Mouse (Mus musculus): ENCODE results near the gene Acox1. TPM values are rescaled to one million over a fixed set of nuclear protein-coding genes. Genes with fewer than 3 reads are reported as not detected.

Acox1 gene
- polyA plus RNA-seq, 1 experiment from 2014 or later = 21.8 TPM

DNA sequence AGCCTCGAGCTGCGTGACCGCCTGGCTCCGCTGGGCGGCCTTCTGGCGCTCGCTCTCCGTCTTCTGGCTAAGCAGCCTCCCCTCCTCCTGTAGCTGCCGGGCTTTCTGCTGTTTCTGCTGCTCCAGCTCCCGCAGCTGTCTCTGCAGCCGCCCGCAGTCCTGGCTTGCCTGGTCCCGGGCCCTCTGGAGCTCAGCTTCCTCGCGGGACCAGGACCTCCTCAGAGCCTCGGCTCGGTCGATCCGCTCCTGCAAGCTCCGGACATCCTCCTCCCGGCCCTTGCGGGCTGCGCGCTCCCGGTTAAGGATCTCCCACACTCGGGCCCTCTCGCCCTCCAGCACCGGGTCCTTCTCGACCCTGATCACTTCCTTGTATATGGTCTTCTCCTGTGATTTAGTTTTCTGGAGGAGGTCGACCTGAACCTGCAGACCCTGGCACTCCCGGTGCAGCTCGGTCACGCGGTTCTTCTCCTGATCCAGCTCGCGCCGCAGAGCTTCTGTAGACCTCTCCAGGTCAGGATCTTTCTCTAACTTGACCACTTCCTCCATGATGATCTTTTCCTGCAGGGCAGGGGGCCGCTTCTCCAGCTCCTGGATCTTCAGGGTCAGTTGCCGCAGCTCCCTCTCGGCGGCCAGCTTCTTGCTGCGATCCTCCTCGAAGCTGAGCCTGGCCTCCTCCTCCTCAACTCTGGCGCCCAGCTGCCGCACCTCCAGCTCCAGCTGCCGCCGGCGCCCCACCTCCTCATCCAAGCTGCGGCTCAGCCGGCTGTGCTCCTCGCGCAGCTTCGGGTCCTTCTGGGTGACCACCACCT, 23.3 kb upstream of the Acox1 start:
- H3K4me1 ChIP-seq (replicated peaks) = peaks cover 40% of the 10 kb centered on the region
- H3K27me3 ChIP-seq (ENCODE audit: insufficient read depth, poor library complexity, severe bottlenecking) = peaks cover 58% of the 10 kb centered on the region
- H3K36me3 ChIP-seq = no peaks in the 10 kb centered on the region
- H3K9me3 ChIP-seq = peaks cover 15% of the 10 kb centered on the region
- H3K4me3 ChIP-seq = peak overlapping the region; percentile 51
- DNase-seq (ENCODE audit: low spot score) = peak; percentile 57
- H3K27ac ChIP-seq = peak overlapping the region; percentile 57; the same call in 1 of the 2 replicates
- WGBS = 11% methylated on average over 53 of the region's 53 CpGs

DNA sequence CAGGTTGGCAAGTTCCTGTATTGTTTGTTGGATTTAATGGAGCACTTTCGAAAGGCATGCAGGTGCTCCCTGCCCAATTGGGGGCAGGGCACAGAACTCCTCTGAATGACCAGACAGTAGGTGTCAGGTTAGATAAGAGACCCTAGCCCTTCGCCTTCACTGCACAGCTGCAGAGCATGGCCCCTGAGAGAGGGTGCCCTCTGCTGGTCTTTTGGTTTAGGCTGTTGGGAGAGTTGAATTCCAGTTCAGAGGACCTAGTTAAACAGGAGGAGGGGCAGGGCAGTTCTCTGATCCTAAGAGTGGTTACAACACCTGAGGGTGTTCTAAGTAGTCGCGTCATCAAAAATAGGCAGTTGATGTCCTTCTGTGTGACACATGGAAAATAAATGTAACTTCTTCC, 21.0 kb upstream of the Acox1 start:
- Histone ChIP-seq H3K36me3 (no peaks in the 10 kb centered on the region), H3K27me3 (ENCODE audit: insufficient read depth, poor library complexity, severe bottlenecking) (peaks cover 49% of the 10 kb centered on the region), H3K4me3 (no peak overlapping the region), H3K27ac (peak overlapping the region; percentile 54; the same call in 1 of the 2 replicates), H3K9me3 (peaks cover 15% of the 10 kb centered on the region), H3K4me1 (replicated peaks) (peaks cover 40% of the 10 kb centered on the region)
- 24% methylated on average over 4 of the region's 4 CpGs for WGBS
- peak; percentile 72 for DNase-seq (ENCODE audit: low spot score)

DNA sequence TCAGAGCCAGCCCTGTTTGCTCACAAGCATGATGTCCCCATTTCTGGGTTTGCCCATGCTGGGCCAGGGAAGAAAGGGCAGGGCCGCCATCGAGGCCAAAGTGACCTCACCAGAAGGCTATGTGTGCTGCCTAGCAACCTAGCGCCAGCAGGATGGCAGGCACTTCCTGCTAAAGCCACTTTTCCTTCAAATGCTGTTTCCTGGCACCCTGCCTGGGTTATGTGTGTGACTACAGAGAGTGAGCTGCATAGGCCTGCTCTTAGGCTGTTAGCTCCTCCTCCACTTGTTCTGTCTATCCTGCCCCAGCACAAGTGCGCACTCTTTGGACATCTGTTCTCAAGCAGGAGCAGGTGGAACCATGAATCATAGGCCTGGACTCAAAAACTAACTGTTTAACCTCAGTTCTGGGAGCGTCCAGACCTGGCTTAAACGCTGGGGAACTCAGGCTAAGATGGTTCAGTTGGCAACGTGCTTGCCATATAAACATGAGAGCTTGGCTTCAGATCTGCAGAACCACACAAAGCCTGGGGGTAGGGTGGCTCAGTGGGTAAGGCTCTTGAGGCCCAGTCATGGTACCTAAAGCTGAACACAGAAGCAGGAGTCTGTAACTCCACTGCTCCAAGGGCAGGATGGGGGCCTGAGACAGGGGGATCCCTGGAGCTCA, 20.0 kb upstream of the Acox1 start:
- Histone ChIP-seq H3K4me3 (no peak overlapping the region), H3K36me3 (no peaks in the 10 kb centered on the region), H3K27me3 (ENCODE audit: insufficient read depth, poor library complexity, severe bottlenecking) (peaks cover 39% of the 10 kb centered on the region), H3K9me3 (peaks cover 12% of the 10 kb centered on the region), H3K4me1 (replicated peaks) (peaks cover 40% of the 10 kb centered on the region), H3K27ac (peak overlapping the region; percentile 67)
- DNase-seq (ENCODE audit: low spot score) = peak; percentile 49
- WGBS = 66% methylated on average over 7 of the region's 7 CpGs

DNA sequence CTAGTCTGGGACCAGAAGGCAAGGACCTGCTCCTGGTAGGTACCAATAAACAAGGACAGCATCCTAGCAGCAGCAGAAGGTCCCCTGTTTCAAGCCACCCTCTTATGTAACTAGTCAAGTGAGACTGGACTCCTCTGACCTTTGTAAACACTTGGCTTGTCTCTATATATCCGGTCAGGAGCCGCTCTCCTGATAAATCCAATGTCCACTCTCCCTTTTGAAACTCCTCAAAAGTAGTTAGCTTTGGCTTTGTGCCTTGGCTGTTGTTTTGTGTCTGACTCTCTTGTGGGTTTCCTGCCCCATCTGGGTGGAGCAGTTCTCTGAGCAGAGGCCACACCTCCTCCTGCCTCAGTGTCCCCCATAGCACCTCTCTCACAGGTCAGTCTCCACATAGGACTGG, 19.4 kb upstream of the Acox1 start:
- no peaks in the 10 kb centered on the region for H3K36me3 ChIP-seq
- H3K9me3 ChIP-seq = peaks cover 12% of the 10 kb centered on the region
- WGBS = 89% methylated on average over 2 of the region's 2 CpGs
- no peak overlapping the region for H3K4me3 ChIP-seq
- peaks cover 40% of the 10 kb centered on the region for H3K4me1 ChIP-seq (replicated peaks)
- DNase-seq (ENCODE audit: low spot score) = no peak
- H3K27ac ChIP-seq = peak overlapping the region; percentile 67
- peaks cover 33% of the 10 kb centered on the region for H3K27me3 ChIP-seq (ENCODE audit: insufficient read depth, poor library complexity, severe bottlenecking)

DNA sequence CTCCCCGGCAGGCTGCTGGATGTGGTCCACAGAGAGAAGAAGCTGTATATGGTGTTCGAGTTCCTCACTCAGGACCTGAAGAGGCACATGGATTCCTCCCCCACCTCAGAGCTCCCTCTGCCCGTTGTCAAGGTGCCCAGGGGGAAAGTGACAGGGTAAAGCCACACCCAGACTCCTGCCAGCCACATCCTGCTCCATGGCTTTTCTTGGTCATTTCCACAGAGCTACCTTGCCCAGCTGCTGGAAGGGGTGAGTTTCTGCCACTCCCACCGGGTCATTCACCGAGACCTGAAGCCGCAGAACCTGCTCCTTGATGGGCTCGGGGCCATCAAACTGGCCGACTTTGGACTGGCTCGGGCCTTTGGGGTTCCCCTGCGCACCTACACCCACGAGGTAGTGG, 17.7 kb upstream of the Acox1 start:
- Histone ChIP-seq H3K27ac (no peak overlapping the region), H3K9me3 (peaks cover 7% of the 10 kb centered on the region), H3K4me1 (replicated peaks) (peaks cover 25% of the 10 kb centered on the region), H3K27me3 (ENCODE audit: insufficient read depth, poor library complexity, severe bottlenecking) (peaks cover 16% of the 10 kb centered on the region), H3K36me3 (no peaks in the 10 kb centered on the region), H3K4me3 (no peak overlapping the region)
- WGBS = 85% methylated on average over 11 of the region's 11 CpGs
- no peak for DNase-seq (ENCODE audit: low spot score)

DNA sequence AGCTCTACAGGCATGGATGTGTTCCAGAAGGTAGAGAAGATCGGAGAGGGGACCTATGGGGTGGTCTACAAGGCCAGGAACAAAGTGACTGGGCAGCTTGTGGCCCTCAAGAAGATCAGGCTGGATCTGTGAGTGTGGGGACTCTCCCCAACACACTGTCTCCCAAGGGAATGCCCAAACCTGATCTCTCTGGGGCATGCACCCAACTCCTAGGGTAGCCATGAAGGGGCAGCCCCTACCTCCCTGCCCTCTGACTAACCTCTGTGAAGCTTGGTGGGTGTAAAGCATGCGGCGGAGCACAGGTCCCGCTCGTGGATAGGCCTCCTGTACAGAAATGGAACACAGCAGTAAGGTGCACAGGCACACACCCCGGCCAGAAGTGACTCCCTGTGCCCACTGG, 17.1 kb upstream of the Acox1 start:
- DNase-seq (ENCODE audit: low spot score) = no peak
- Histone ChIP-seq H3K4me1 (replicated peaks) (peaks cover 25% of the 10 kb centered on the region), H3K9me3 (0 out of 2 replicates have a peak, but pooled peaks cover 1% of the 10 kb centered on the region), H3K4me3 (no peak overlapping the region), H3K27ac (no peak overlapping the region), H3K36me3 (no peaks in the 10 kb centered on the region), H3K27me3 (ENCODE audit: insufficient read depth, poor library complexity, severe bottlenecking) (peaks cover 10% of the 10 kb centered on the region)
- 92% methylated on average over 6 of the region's 6 CpGs for WGBS

DNA sequence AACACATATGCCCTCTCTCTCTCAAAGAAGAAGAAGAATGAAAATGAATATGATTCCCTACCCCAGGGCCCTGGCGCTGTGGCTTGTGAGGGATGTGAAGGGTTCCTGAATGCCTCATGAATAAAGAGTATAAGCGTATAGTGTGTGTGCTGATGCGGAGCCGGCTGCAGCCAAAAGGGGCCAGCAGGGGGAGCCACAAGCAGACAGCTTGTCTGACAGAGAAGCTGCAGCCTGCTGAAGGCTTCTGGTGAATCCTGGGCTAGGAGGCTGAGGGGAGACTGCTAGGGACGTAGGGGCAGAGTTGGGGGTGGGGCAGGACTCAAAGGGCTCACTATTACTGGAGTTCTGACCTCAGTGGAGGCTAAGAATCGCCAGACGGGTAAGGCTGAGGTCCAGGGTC, 16.3 kb upstream of the Acox1 start:
- peaks cover 2% of the 10 kb centered on the region; the same call in 1 of the 2 replicates for H3K27me3 ChIP-seq (ENCODE audit: insufficient read depth, poor library complexity, severe bottlenecking)
- DNase-seq (ENCODE audit: low spot score) = no peak
- 78% methylated on average over 7 of the region's 7 CpGs for WGBS
- no peaks in the 10 kb centered on the region for H3K9me3 ChIP-seq
- H3K4me3 ChIP-seq = no peak overlapping the region
- peaks cover 19% of the 10 kb centered on the region for H3K4me1 ChIP-seq (replicated peaks)
- H3K27ac ChIP-seq = no peak overlapping the region
- no peaks in the 10 kb centered on the region for H3K36me3 ChIP-seq

DNA sequence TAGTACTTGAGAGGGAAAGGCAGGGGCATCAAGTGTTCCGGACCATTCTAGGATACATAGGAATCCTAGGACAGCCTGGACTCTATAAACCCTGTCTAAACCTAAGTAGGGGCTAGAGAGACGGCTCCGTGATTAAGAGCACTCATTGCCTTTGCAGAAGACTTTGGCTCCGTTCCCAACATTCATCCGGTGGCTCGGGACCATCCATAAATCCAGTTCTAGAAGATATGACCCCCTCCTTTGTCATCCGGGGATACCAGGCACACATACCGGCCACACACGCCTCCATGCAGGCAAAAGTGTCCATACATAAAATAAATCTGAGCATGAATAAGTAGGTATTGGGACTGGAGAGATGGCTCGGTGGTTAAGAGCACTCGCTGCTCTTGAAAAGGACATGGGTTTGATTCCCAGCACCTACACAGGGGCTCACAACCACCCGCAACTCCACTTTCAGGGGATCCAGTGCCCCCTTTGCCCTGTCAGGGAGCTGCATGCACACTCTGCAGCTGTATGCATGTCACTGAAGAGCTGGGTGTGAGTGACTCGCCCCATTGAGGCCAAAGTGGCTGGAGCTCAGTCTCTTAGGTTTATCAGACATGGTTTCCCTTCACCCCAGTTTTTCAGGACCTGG, 15.1 kb upstream of the Acox1 start:
- no peak overlapping the region for H3K4me3 ChIP-seq
- no peaks in the 10 kb centered on the region for H3K36me3 ChIP-seq
- H3K4me1 ChIP-seq (replicated peaks) = peaks cover 7% of the 10 kb centered on the region
- no peaks in the 10 kb centered on the region for H3K9me3 ChIP-seq
- no peak for DNase-seq (ENCODE audit: low spot score)
- 93% methylated on average over 13 of the region's 13 CpGs for WGBS
- H3K27ac ChIP-seq = no peak overlapping the region
- H3K27me3 ChIP-seq (ENCODE audit: insufficient read depth, poor library complexity, severe bottlenecking) = no peaks in the 10 kb centered on the region

DNA sequence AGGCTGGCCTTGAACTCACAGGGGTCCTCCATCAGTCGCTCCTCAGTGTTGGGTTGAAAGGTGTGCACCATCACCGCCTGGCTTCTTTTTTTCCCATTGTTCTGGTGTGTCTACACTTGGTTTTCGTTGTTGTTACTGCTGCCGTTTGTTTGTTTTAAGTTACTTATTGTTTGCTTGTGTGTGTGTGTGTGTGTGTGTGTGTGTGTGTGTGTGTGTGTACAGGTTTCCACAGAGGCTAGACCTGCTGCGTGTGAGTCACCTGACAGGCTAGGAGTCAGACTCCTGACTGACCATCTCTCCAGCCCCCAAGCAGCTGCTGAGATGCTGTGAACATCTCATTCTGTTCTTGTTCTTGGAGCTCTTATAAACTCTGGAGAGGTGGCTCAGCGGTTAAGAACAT, 14.0 kb upstream of the Acox1 start:
- Histone ChIP-seq H3K27me3 (ENCODE audit: insufficient read depth, poor library complexity, severe bottlenecking) (no peaks in the 10 kb centered on the region), H3K4me1 (replicated peaks) (no peaks in the 10 kb centered on the region), H3K4me3 (no peak overlapping the region), H3K27ac (no peak overlapping the region), H3K36me3 (no peaks in the 10 kb centered on the region), H3K9me3 (no peaks in the 10 kb centered on the region)
- DNase-seq (ENCODE audit: low spot score) = no peak
- 93% methylated on average over 6 of the region's 6 CpGs for WGBS

DNA sequence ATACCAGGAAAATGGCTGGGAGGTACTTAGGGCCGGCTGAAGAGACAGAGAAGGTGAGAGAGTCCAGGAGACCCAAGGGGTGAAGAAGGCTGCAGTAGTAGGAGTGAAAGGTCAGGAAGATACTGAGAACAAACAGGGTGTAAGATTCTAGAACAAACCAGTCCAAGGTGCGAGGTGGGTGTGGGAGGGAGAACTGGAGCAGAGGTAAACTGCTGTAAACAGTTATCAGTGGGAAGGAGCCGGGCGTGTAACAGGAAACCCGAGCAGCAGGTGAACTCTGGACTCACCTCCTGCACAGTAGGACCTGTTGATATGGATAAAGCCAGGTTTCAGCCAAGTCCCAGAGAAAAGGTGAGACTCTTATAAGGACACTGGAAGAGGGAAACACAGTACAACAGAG, 11.9 kb upstream of the Acox1 start:
- no peak overlapping the region for H3K4me3 ChIP-seq
- H3K27ac ChIP-seq = no peak overlapping the region
- peaks cover 19% of the 10 kb centered on the region for H3K36me3 ChIP-seq
- 78% methylated on average over 5 of the region's 5 CpGs for WGBS
- no peaks in the 10 kb centered on the region for H3K4me1 ChIP-seq (replicated peaks)
- no peak for DNase-seq (ENCODE audit: low spot score)
- H3K9me3 ChIP-seq = 0 out of 2 replicates have a peak, but pooled peaks cover 3% of the 10 kb centered on the region
- no peaks in the 10 kb centered on the region for H3K27me3 ChIP-seq (ENCODE audit: insufficient read depth, poor library complexity, severe bottlenecking)

DNA sequence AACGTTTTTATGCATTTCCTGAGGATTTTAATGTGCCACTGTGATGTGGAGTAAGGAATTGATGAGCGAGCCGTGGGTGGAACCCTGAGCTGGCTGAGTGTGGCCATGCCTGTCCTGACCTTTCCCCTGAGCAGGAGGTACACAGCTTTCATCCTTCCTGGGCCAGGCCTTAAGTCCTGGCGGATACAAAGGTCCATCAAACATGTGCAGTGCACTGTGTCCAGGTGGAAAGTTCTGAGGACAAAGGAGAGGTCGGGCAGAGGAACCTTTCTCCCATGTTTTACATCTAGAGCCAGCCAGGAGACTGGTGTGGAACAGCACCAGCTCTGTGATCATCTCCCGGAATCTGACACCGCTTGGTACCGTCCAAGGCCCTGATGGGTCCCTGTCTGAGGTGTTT, 10.4 kb upstream of the Acox1 start:
- Histone ChIP-seq H3K36me3 (peaks cover 30% of the 10 kb centered on the region), H3K9me3 (0 out of 2 replicates have a peak, but pooled peaks cover 3% of the 10 kb centered on the region), H3K27ac (no peak overlapping the region), H3K4me3 (no peak overlapping the region), H3K27me3 (ENCODE audit: insufficient read depth, poor library complexity, severe bottlenecking) (no peaks in the 10 kb centered on the region), H3K4me1 (replicated peaks) (no peaks in the 10 kb centered on the region)
- WGBS = 81% methylated on average over 8 of the region's 8 CpGs
- no peak for DNase-seq (ENCODE audit: low spot score)

DNA sequence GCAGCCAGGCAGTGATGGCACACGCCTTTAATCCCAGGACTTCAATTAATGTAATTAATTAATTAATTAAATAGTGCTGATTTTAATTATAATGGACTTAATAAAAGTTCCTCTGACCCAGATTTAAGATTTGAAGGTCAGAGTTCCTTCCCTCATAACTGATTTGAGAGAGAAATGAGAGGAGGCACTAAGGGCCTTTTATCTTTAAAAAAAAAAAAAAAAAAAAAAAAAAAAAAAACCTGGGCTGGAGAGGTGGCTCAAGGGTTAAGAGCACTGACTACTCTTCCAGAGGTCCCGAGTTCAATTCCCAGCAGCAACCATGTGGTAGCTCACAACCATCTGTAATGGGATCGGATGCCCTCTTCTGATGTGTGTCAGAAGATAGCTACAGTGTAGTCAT, 9.8 kb upstream of the Acox1 start:
- DNase-seq (ENCODE audit: low spot score) = no peak
- H3K27me3 ChIP-seq (ENCODE audit: insufficient read depth, poor library complexity, severe bottlenecking) = no peaks in the 10 kb centered on the region
- no peaks in the 10 kb centered on the region for H3K4me1 ChIP-seq (replicated peaks)
- 86% methylated on average over 3 of the region's 3 CpGs for WGBS
- H3K9me3 ChIP-seq = 0 out of 2 replicates have a peak, but pooled peaks cover 3% of the 10 kb centered on the region
- H3K27ac ChIP-seq = no peak overlapping the region
- H3K36me3 ChIP-seq = peaks cover 30% of the 10 kb centered on the region
- no peak overlapping the region for H3K4me3 ChIP-seq

DNA sequence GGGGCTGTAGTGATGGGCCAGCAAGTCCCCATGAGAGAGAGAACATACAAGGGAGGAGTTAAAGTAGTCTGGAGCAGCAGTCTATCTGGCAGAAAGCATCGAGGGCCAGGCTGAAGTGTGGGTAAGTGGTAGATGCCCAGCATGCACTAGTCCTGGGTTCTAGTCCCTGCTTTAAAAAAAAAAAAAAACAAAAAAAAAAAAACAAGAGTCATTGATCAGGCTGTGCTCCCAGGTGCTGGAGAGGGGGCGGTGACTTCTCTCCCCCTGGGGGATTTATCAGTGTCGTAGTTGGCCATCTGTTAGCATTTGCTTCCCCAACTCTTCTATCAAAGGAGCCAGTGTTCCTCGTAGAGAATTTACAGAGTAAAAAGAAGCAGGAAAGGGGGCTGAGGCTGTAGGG, 7.8 kb upstream of the Acox1 start:
- peaks cover 35% of the 10 kb centered on the region for H3K36me3 ChIP-seq
- no peaks in the 10 kb centered on the region for H3K27me3 ChIP-seq (ENCODE audit: insufficient read depth, poor library complexity, severe bottlenecking)
- no peak overlapping the region for H3K27ac ChIP-seq
- DNase-seq (ENCODE audit: low spot score) = no peak
- no peaks in the 10 kb centered on the region for H3K4me1 ChIP-seq (replicated peaks)
- H3K9me3 ChIP-seq = 0 out of 2 replicates have a peak, but pooled peaks cover 3% of the 10 kb centered on the region
- no peak overlapping the region for H3K4me3 ChIP-seq
- 69% methylated on average over 4 of the region's 4 CpGs for WGBS

Data from hindbrain, embryonic 10.5 days (tissue).